Mouse (Mus musculus) urinary bladder, postnatal 14 days (tissue): ENCODE data around the gene Lrig1.
"Not testable (repeated sequence)": the region's sequence is repeated elsewhere in the genome, so short reads cannot be mapped to it uniquely, and the experiment has no call there.

Experiments used
- DNase-seq: peaks from one replicate; pipeline ENCODE4 v3.0.0; 2021; ENCODE audit warnings: low spot score

Gene Lrig1

GRCm38 (mm10) chr6:94575526-94576166 lies 124.3 kb downstream of the Lrig1 start:
- no peak for DNase-seq

- no peak for DNase-seq
Measured at GRCm38 (mm10) chr6:94568040-94568439, 131.9 kb downstream of the Lrig1 start.

GRCm38 (mm10) chr6:94565766-94566165 lies 134.2 kb downstream of the Lrig1 start:
- DNase-seq, result no peak

GRCm38 (mm10) chr6:94563203-94563940 lies 136.6 kb downstream of the Lrig1 start:
- DNase-seq, result no peak

- no peak for DNase-seq
Measured at GRCm38 (mm10) chr6:94561346-94561745, 138.6 kb downstream of the Lrig1 start.

- DNase-seq, result no peak
Measured at GRCm38 (mm10) chr6:94560896-94561295, 139.1 kb downstream of the Lrig1 start.

- DNase-seq, result not testable (repeated sequence)
Measured at GRCm38 (mm10) chr6:94558603-94559002, 141.4 kb downstream of the Lrig1 start.
